Mouse (Mus musculus): ENCODE measurements around the gene Taf3.

DNA sequence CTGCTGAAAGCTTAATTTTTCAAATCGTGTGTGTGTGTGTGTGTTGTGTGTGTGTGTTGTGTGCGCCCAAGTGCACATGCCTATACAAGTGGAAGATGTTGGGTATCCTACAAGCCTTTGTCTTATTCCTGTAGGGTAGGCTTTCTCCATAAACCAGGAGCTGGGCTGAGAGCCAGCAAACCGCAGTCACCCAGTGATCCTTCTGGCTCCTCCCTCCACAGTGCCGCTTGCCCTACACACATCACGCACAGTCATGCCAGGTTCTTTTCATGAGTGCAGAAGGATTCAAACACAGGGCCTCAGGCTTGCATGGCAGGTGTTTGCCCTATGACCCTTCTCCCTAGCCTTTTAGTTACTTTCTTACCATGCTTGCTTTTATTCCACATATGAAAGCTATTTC is 45.0 kb downstream of the Taf3 start:
- no peak for TF ChIP-seq POLR2A (IDR thresholded peaks at IDR 0.05; ENCODE audit: low read depth, low read length)
- no peak for TF ChIP-seq CTCF (IDR thresholded peaks at IDR 0.05; ENCODE audit: extremely low read depth, insufficient read length, insufficient replicate concordance, low read depth, low read length)
